Comparison of ENCODE assay signal across 12 mouse cellular contexts in the genomic region with DNA sequence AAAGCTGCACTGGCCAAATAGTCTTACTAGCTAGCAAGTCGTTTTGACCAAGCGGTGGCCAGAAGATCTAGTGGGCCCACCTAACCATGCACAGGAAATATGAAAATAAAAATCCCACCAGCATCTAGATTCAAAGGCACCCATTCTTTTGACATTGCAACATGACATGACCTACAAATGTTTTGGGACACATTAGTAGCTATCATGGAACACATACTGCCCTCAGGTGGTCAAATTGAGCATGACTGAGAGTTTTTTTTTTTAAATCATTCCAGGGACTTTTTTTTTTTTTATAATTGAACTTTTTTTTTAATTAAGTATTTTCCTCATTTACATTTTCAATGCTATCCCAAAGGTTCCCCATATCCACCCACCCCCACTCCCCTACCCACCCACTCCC. TPM values are rescaled to one million over a fixed set of nuclear protein-coding genes. Genes with fewer than 3 reads are reported as not detected.
A peak's percentile ranks its signal among the peaks of the same experiment; 100 is the strongest.
DNase-seq lines count a peak whose midpoint lies in the region; ATAC-seq and TF ChIP-seq lines count a peak whose summit lies in the region.
"Had no signal": no experiment of that assay in that cellular context is flagged by ENCODE, and none has a peak within 500 bp of the region (broad histone marks: within the 10 kb centered on the region; RNA-seq: fewer than 3 reads in every experiment).

No protein-coding gene starts in this region.

- in situ Hi-C loops in ES-E14 (cut with MboI; ENCODE audit: low sequenced_read_pairs in 2 of 2, unreplicated experiment in 2 of 2), result no loop called here

- H3K36me3 ChIP-seq in ES-E14 (ENCODE audit: control insufficient read depth, insufficient read depth, low read length, poor library complexity, severe bottlenecking), result no peaks in the 10 kb centered on the region
- H3K36me3 ChIP-seq: forebrain, embryonic 12.5 days; heart, embryonic 15.5 days; midbrain, embryonic 13.5 days had no signal

- no peak overlapping the region for H3K27ac ChIP-seq in ES-E14 (ENCODE audit: insufficient read depth, low read depth, low read length, poor library complexity, severe bottlenecking)
- H3K27ac ChIP-seq: forebrain, embryonic 12.5 days; heart, embryonic 15.5 days; midbrain, embryonic 13.5 days had no signal

- no peaks in the 10 kb centered on the region for H3K4me1 ChIP-seq in ES-E14 (ENCODE audit: control insufficient read depth in 2 of 2, insufficient read depth in 2 of 2, low read length in 2 of 2, poor library complexity in 1 of 2)
- H3K4me1 ChIP-seq: forebrain, embryonic 12.5 days; heart, embryonic 15.5 days; midbrain, embryonic 13.5 days had no signal

- H3K9ac ChIP-seq in ES-E14 (ENCODE audit: insufficient read depth, low read depth, low read length, poor library complexity, severe bottlenecking), result no peak overlapping the region
- H3K9ac ChIP-seq: forebrain, embryonic 12.5 days; heart, embryonic 15.5 days; midbrain, embryonic 13.5 days had no signal

- DNase-seq in kidney, postnatal 36 days, result peak; percentile 10 to 27
- DNase-seq in kidney, adult 18-20 months, result no peak
- DNase-seq in B cell, adult 2 months, result peak; percentile 10 to 21
- DNase-seq in ES-E14 (ENCODE audit: low read depth, low spot score), result no peak
- no peak for DNase-seq in layer of hippocampus, postnatal 10 days (ENCODE audit: low spot score in 2 of 2)
- DNase-seq: adrenal gland, postnatal 14 days; kidney, adult 8-10 months had no signal

- no peak overlapping the region for H3K4me3 ChIP-seq in ES-E14 (ENCODE audit: insufficient read depth in 1 of 2, low read depth in 1 of 2, low read length in 2 of 2, poor library complexity in 1 of 2, severe bottlenecking in 1 of 2)
- H3K4me3 ChIP-seq: forebrain, embryonic 12.5 days; heart, embryonic 15.5 days; midbrain, embryonic 13.5 days had no signal

- ATAC-seq in granulocyte monocyte progenitor cell, adult 5-6 weeks (replicated peaks; ENCODE audit: poor library complexity, severe bottlenecking), result 0 out of 2 replicates have a peak, but pooled peaks have one; percentile 41
- ATAC-seq in monocyte, adult 5-6 weeks (replicated peaks; ENCODE audit: insufficient number of reproducible peaks, low FRiP score, low TSS enrichment, poor library complexity, severe bottlenecking), result no peak
- ATAC-seq: midbrain, embryonic 13.5 days had no signal

- no peaks in the 10 kb centered on the region for H3K9me3 ChIP-seq in ES-E14 (ENCODE audit: control insufficient read depth, insufficient read depth, low read depth, low read length)
- H3K9me3 ChIP-seq: forebrain, embryonic 12.5 days; heart, embryonic 15.5 days; midbrain, embryonic 13.5 days had no signal

TF ChIP-seq in ES-E14, 5 proteins besides CTCF, POLR2A, EP300 and RAD21:
- TF ChIP-seq ZC3H11A (IDR thresholded peaks at IDR 0.05; ENCODE audit: borderline replicate concordance, low read depth, low read length) (no peak), HCFC1 (IDR thresholded peaks at IDR 0.05; ENCODE audit: borderline replicate concordance, insufficient read depth, low read length) (no peak), ZNF384 (IDR thresholded peaks at IDR 0.05; ENCODE audit: low read depth, low read length) (peak; percentile 95), CHD2 (IDR thresholded peaks at IDR 0.05; ENCODE audit: low read depth, low read length) (no peak), MAFK (IDR thresholded peaks at IDR 0.05; ENCODE audit: insufficient read depth, low read depth, low read length) (no peak)

RNA-seq across cellular contexts. Expression of a gene that starts 47.4 kb away (rescaled TPM):
- total RNA-seq in ES-E14 (2012; rRNA removed), result 43.2 and 73.6 TPM in 2 replicates
- total RNA-seq in granulocyte monocyte progenitor cell, adult 5-6 weeks (2014; fragmentation: Nextera tagmentation), result 99.5 and 118 TPM in 2 replicates
- total RNA-seq in granulocyte monocyte progenitor cell, adult 5-6 weeks (2017), result 92.6 and 107 TPM in 2 replicates
- 44.2 to 65.5 TPM (median 46.9 TPM) in 3 replicates for total RNA-seq in monocyte, adult 5-6 weeks (2017)
- total RNA-seq in layer of hippocampus, postnatal 10 days (2021), result 10 to 100 TPM; 65.5 to 75.7 TPM

RNA-seq across cellular contexts. Expression of a gene that starts 47.6 kb away (rescaled TPM):
- 13.1 and 17.6 TPM in 2 replicates for total RNA-seq in ES-E14 (2012; rRNA removed)
- total RNA-seq in granulocyte monocyte progenitor cell, adult 5-6 weeks (2014; fragmentation: Nextera tagmentation), result 16.9 and 23.2 TPM in 2 replicates
- 5.1 and 16.7 TPM in 2 replicates for total RNA-seq in granulocyte monocyte progenitor cell, adult 5-6 weeks (2017)
- total RNA-seq in monocyte, adult 5-6 weeks (2017), result 9.8 to 27.9 TPM (median 17.7 TPM) in 3 replicates
- 10 to 100 TPM; 23.0 to 24.1 TPM for total RNA-seq in layer of hippocampus, postnatal 10 days (2021)

Comparison
In these comparisons a context has a peak if more than half of its experiments do, and no peak if none do; other contexts are left out.
1. DNase-seq: peak in kidney, postnatal 36 days (2 of 2) and B cell, adult 2 months (2 of 2); none in kidney, adult 18-20 months (single experiment), ES-E14 (single experiment) and layer of hippocampus, postnatal 10 days (0 of 2).